Comparison of ENCODE assay signal across 19 mouse cellular contexts in genomic region chr9:14532283-14532682, GRCm38 (mm10). TPM values are rescaled to one million over a fixed set of nuclear protein-coding genes. Genes with fewer than 3 reads are reported as not detected.
DNase-seq lines count a peak whose midpoint lies in the region; ATAC-seq lines count a peak whose summit lies in the region.
"Had no signal": no experiment of that assay in that cellular context is flagged by ENCODE, and none has a peak within 500 bp of the region (broad histone marks: within the 10 kb centered on the region; RNA-seq: fewer than 3 reads in every experiment).

No protein-coding gene starts in this region.

- H3K9ac ChIP-seq in forebrain, embryonic 11.5 days (ENCODE audit: low read length): no peak overlapping the region
- H3K9ac ChIP-seq in forebrain, embryonic 13.5 days: no peak overlapping the region
- H3K9ac ChIP-seq in limb, embryonic 13.5 days: no peak overlapping the region
- H3K9ac ChIP-seq in neural tube, embryonic 15.5 days (replicated peaks): no peak overlapping the region
- H3K9ac ChIP-seq: heart, embryonic 13.5 days; liver, embryonic 13.5 days; stomach, embryonic 15.5 days had no signal

- peaks cover 11% of the 10 kb centered on the region for H3K4me1 ChIP-seq in forebrain, embryonic 10.5 days
- H3K4me1 ChIP-seq in forebrain, embryonic 11.5 days (replicated peaks; ENCODE audit: control insufficient read depth, insufficient read depth, low read length): no peaks in the 10 kb centered on the region
- no peaks in the 10 kb centered on the region for H3K4me1 ChIP-seq in forebrain, embryonic 13.5 days
- no peaks in the 10 kb centered on the region for H3K4me1 ChIP-seq in limb, embryonic 13.5 days
- no peaks in the 10 kb centered on the region for H3K4me1 ChIP-seq in neural tube, embryonic 15.5 days
- H3K4me1 ChIP-seq: heart, embryonic 13.5 days; liver, embryonic 13.5 days had no signal

- no peaks in the 10 kb centered on the region for H3K27me3 ChIP-seq in forebrain, embryonic 10.5 days (ENCODE audit: poor library complexity, severe bottlenecking)
- H3K27me3 ChIP-seq in forebrain, embryonic 11.5 days (ENCODE audit: control insufficient read depth, insufficient read depth, low read length): no peaks in the 10 kb centered on the region
- H3K27me3 ChIP-seq in forebrain, embryonic 13.5 days: no peaks in the 10 kb centered on the region
- no peaks in the 10 kb centered on the region for H3K27me3 ChIP-seq in limb, embryonic 13.5 days
- H3K27me3 ChIP-seq in neural tube, embryonic 15.5 days (replicated peaks): no peaks in the 10 kb centered on the region
- H3K27me3 ChIP-seq: heart, embryonic 13.5 days; liver, embryonic 13.5 days; stomach, embryonic 15.5 days had no signal

- no peak overlapping the region for H3K4me2 ChIP-seq in forebrain, embryonic 11.5 days (ENCODE audit: low read depth, low read length, severe bottlenecking)
- no peak overlapping the region for H3K4me2 ChIP-seq in forebrain, embryonic 13.5 days
- no peak overlapping the region for H3K4me2 ChIP-seq in limb, embryonic 13.5 days (replicated peaks)
- no peak overlapping the region for H3K4me2 ChIP-seq in neural tube, embryonic 15.5 days
- H3K4me2 ChIP-seq: heart, embryonic 13.5 days; liver, embryonic 13.5 days; stomach, embryonic 15.5 days had no signal

- ATAC-seq in forebrain, embryonic 11.5 days (replicated peaks; ENCODE audit: low FRiP score): no peak; the same call in 1 of the 2 replicates
- ATAC-seq in forebrain, embryonic 13.5 days: 0 out of 2 replicates have a peak, but pooled peaks have one; percentile 53
- peak; percentile 44; the same call in 1 of the 2 replicates for ATAC-seq in limb, embryonic 13.5 days (ENCODE audit: low FRiP score, low read depth)
- ATAC-seq in neural tube, embryonic 15.5 days (ENCODE audit: low FRiP score): peak; percentile 69; the same call in 1 of the 2 replicates

- intact Hi-C loops in heart, postnatal 10 days (cut with DNase I): no loop called here

- no peak overlapping the region for H3K4me3 ChIP-seq in forebrain, embryonic 10.5 days
- no peak overlapping the region for H3K4me3 ChIP-seq in forebrain, embryonic 11.5 days (ENCODE audit: low read depth, low read length)
- no peak overlapping the region for H3K4me3 ChIP-seq in forebrain, embryonic 13.5 days
- no peak overlapping the region for H3K4me3 ChIP-seq in limb, embryonic 13.5 days
- H3K4me3 ChIP-seq in neural tube, embryonic 15.5 days (replicated peaks): no peak overlapping the region
- H3K4me3 ChIP-seq: erythroblast, embryonic 14.5 days; heart, embryonic 13.5 days; liver, embryonic 13.5 days; stomach, embryonic 15.5 days had no signal

- H3K27ac ChIP-seq in forebrain, embryonic 10.5 days: no peak overlapping the region
- H3K27ac ChIP-seq in forebrain, embryonic 11.5 days (ENCODE audit: low read depth, low read length): no peak overlapping the region
- no peak overlapping the region for H3K27ac ChIP-seq in forebrain, embryonic 13.5 days
- H3K27ac ChIP-seq in limb, embryonic 13.5 days: no peak overlapping the region
- H3K27ac ChIP-seq in neural tube, embryonic 15.5 days (replicated peaks): no peak overlapping the region
- H3K27ac ChIP-seq: heart, embryonic 13.5 days; liver, embryonic 13.5 days; stomach, embryonic 15.5 days had no signal

- no peaks in the 10 kb centered on the region; the same call in 1 of the 2 replicates for H3K9me3 ChIP-seq in forebrain, embryonic 10.5 days
- no peaks in the 10 kb centered on the region for H3K9me3 ChIP-seq in forebrain, embryonic 11.5 days (ENCODE audit: control insufficient read depth, low read length)
- no peaks in the 10 kb centered on the region for H3K9me3 ChIP-seq in forebrain, embryonic 13.5 days (replicated peaks)
- H3K9me3 ChIP-seq in limb, embryonic 13.5 days: no peaks in the 10 kb centered on the region
- no peaks in the 10 kb centered on the region for H3K9me3 ChIP-seq in neural tube, embryonic 15.5 days (replicated peaks)
- H3K9me3 ChIP-seq: heart, embryonic 13.5 days; liver, embryonic 13.5 days; stomach, embryonic 15.5 days had no signal

- DNase-seq in forebrain, embryonic 10.5 days (ENCODE audit: extremely low spot score, low spot score): peak; percentile 18
- no peak for DNase-seq in forebrain, embryonic 11.5 days (ENCODE audit: low spot score)
- no peak for DNase-seq in gastrocnemius, postnatal 10 days
- DNase-seq in heart, postnatal 10 days: no peak
- no peak for DNase-seq in kidney, postnatal 14 days
- DNase-seq: cerebellum, adult 9-10 months; gastrocnemius, postnatal 14 days; kidney, adult 18-20 months; layer of hippocampus, adult 9-11 months; liver, embryonic 13.5 days; lung, postnatal 4 days; right cerebral cortex, postnatal 14 days had no signal

- H3K36me3 ChIP-seq in forebrain, embryonic 10.5 days (replicated peaks): no peaks in the 10 kb centered on the region
- no peaks in the 10 kb centered on the region for H3K36me3 ChIP-seq in forebrain, embryonic 11.5 days (ENCODE audit: control insufficient read depth, insufficient read depth, low read length)
- H3K36me3 ChIP-seq in forebrain, embryonic 13.5 days (ENCODE audit: poor library complexity, severe bottlenecking): no peaks in the 10 kb centered on the region
- H3K36me3 ChIP-seq in limb, embryonic 13.5 days: no peaks in the 10 kb centered on the region
- H3K36me3 ChIP-seq in neural tube, embryonic 15.5 days: no peaks in the 10 kb centered on the region
- H3K36me3 ChIP-seq: heart, embryonic 13.5 days; liver, embryonic 13.5 days; stomach, embryonic 15.5 days had no signal

- 50% methylated on average over 3 of the region's 3 CpGs for WGBS in forebrain, embryonic 10.5 days
- 35% methylated on average over 3 of the region's 3 CpGs for WGBS in forebrain, embryonic 11.5 days
- 30% methylated on average over 3 of the region's 3 CpGs for WGBS in forebrain, embryonic 13.5 days
- 72% methylated on average over 3 of the region's 3 CpGs for WGBS in limb, embryonic 13.5 days
- WGBS in neural tube, embryonic 15.5 days: 15% methylated on average over 3 of the region's 3 CpGs

RNA-seq across cellular contexts. Expression of gene Cwc15, which starts 31.9 kb away (rescaled TPM):
- 173 and 178 TPM in 2 replicates for polyA plus RNA-seq in forebrain, embryonic 10.5 days (2016; fragmentation: Nextera tagmentation; extraction: Ambion mirVana)
- polyA plus RNA-seq in forebrain, embryonic 11.5 days (2014; fragmentation: Nextera tagmentation; extraction: Ambion mirVana): 172 and 203 TPM in 2 replicates
- polyA plus RNA-seq in forebrain, embryonic 13.5 days (2015; fragmentation: Nextera tagmentation; extraction: Ambion mirVana): 186 and 204 TPM in 2 replicates
- polyA plus RNA-seq in limb, embryonic 13.5 days (2015; fragmentation: Nextera tagmentation; extraction: Ambion mirVana): 165 and 170 TPM in 2 replicates
- 146 and 154 TPM in 2 replicates for polyA plus RNA-seq in neural tube, embryonic 15.5 days (2015; fragmentation: Nextera tagmentation; extraction: Ambion mirVana)
- 100 to 1,000 TPM; 101 to 102 TPM for total RNA-seq in gastrocnemius, postnatal 10 days (2021)
- total RNA-seq in heart, postnatal 10 days (2021): 10 to 100 TPM; 79.2 to 80.4 TPM

RNA-seq across cellular contexts. Expression of gene Kdm4d, which starts 32.0 kb away (rescaled TPM):
- 0.16 and 0.30 TPM in 2 replicates for polyA plus RNA-seq in forebrain, embryonic 10.5 days (2016; fragmentation: Nextera tagmentation; extraction: Ambion mirVana)
- 0.33 TPM in 1 of 2 replicates, not detected in the other for polyA plus RNA-seq in forebrain, embryonic 11.5 days (2014; fragmentation: Nextera tagmentation; extraction: Ambion mirVana)
- 0.21 and 0.37 TPM in 2 replicates for polyA plus RNA-seq in forebrain, embryonic 13.5 days (2015; fragmentation: Nextera tagmentation; extraction: Ambion mirVana)
- polyA plus RNA-seq in limb, embryonic 13.5 days (2015; fragmentation: Nextera tagmentation; extraction: Ambion mirVana): 0.42 and 0.55 TPM in 2 replicates
- polyA plus RNA-seq in neural tube, embryonic 15.5 days (2015; fragmentation: Nextera tagmentation; extraction: Ambion mirVana): 0.82 and 0.95 TPM in 2 replicates
- under 1 TPM; 0.09 to 0.11 TPM for total RNA-seq in gastrocnemius, postnatal 10 days (2021)
- total RNA-seq in heart, postnatal 10 days (2021): not detected
- total RNA-seq: gastrocnemius, postnatal 14 days; neutrophil, adult 5-6 weeks had no signal
- polyA plus RNA-seq: erythroblast, embryonic 14.5 days; heart, embryonic 13.5 days had no signal
